Mouse (Mus musculus): ENCODE results near the gene Parvb.

Parvb gene

DNA sequence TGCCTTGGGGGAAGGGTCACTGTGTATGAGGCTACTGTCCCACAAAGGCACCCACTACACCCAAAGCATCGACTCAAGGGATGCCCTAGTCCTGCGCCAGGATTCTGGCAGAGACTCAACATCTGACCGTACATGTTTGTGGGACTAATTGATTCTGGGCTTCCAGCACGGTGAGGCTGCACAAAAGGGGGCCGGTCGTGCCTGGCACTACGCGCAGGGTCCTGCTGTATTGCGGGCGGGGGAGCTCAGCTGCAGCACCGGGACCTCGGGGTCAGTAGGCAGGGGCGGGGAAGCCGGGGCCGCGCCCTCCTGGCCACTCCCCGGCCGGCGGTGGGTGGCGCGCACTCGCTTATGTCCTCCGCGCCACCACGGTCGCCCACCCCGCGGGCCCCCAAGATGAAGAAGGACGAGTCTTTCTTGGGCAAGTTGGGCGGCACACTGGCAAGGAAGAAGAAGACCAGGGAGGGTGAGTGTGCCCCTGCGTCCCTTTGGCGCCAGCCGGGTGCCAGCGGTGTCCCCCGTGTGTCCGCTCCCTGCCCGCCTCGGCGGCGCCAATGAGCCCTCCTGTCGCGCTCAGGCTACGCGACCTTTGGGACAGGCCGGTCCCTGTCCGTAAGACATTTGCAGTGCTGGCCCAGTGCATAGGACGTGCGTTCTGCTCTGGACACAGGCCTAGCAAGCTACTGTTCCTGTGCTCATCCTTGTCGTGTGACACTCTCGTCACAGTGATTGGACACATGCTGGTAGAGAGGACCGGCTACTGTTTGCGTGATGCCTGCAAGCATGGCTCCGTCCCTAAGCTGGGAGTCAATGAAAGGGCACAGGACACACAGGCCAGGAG, at the start of gene Parvb:
TSS of gene Parvb (plus strand) at position 323 of the 841 bp plus-strand sequence.
- DNase-seq, result peak; percentile 66 to 74

DNA sequence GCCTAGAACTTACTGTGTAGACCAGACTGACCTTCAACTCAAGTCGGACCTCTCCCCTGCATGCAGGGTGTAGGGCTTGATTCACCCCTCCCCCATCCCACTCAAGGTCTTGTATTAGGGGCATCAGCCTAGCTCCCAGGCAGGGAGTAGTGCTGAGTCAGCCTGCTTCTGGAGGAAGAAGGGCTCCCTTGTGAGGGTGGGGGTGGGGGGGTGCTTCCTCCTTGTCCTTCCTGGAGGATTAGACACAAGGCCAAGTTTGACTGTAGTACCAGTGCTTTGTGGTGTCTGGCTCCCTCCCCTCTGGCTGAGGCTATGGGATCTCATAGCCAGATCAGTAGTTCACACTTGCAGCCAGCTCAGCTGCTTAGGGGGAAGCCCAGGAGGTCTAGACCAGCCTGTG, 47.9 kb upstream of the Parvb start:
- DNase-seq, result peak in 1 of 2 experiments; percentile 46

DNA sequence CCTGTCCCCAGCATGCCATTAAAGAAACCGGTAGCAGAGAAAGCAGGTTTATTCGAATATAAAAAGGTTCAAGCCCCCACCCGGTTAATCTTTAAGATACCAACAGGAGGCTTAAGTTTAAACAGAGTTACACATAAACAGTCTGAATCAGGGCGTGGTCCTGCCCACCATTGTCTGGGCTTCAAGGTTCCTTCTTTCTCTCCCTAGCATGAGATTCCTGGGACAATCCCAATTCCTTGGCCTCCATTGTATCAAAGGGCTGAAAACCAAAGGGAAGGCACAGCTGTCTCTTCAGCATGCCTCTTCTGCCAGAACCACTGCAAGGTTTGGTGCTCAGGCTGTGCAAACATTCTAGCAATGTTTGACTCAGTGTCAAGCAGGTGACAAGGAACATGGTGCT, 45.6 kb upstream of the Parvb start:
- DNase-seq, result no peak

DNA sequence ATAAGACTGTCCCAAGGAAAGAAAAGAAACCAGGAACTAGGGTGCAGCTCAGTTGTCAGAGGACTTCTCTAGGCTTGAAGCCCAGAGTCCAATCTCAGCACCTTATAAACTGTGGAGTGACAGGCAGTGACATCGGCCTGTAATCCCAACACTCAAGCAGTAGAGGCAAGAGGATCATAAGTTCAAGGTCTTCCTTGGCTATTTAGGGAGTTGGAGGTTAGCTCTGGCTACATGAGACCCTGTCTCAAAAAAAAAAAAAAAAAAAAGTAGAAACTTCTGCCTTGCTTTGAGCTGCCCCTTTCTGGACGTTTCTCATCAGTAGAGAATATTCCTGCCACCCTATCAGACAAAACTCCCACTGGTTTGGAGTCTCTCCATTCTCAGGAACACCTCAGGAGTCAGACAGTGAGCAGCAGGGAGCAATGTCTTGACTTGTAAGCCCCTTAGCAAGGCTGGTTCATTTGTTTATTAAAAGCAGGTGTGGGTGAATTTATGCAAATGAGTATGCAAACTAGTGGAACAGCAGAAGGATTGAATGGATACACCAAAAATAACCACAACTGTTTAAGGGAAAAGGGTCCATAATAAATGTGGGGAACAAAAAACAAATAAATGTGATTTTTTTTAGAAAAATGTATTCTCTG, 42.8 kb upstream of the Parvb start:
- no peak for DNase-seq

DNA sequence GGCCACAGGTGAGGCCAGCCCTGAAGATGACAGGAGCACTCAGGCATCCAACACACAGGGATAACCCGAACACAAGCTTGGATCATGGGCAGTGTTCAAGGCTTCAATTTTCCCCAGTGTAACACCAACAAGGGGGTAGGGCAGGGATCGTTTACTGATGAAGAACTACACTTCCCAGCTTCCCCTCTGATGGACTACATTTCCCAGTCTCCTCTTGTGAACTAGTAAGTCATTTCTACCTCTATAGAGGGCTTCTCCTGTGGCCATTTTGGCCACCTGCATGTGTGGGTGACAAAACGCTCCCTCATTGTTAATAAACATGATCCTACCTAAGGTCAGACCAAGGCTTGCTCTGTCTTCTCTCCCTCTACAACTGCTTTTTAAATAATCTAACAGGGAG, 42.0 kb upstream of the Parvb start:
- DNase-seq, result no peak

DNA sequence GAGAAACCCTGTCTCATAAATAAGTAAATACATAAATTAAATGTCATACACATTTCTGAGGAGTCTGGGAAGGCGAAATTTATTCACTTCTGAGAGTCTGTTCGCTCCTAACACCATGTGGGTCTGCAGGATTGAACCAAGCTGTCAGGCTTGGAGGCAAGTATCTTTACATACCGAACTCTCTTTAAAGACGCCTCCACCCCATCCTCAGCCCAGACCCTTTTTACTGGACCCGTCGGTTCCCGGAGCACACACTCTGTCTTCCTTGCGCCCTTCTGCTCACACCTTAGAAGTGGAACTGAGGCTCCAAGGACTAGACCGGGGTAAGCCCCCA, 40.2 kb upstream of the Parvb start:
- no peak for DNase-seq

DNA sequence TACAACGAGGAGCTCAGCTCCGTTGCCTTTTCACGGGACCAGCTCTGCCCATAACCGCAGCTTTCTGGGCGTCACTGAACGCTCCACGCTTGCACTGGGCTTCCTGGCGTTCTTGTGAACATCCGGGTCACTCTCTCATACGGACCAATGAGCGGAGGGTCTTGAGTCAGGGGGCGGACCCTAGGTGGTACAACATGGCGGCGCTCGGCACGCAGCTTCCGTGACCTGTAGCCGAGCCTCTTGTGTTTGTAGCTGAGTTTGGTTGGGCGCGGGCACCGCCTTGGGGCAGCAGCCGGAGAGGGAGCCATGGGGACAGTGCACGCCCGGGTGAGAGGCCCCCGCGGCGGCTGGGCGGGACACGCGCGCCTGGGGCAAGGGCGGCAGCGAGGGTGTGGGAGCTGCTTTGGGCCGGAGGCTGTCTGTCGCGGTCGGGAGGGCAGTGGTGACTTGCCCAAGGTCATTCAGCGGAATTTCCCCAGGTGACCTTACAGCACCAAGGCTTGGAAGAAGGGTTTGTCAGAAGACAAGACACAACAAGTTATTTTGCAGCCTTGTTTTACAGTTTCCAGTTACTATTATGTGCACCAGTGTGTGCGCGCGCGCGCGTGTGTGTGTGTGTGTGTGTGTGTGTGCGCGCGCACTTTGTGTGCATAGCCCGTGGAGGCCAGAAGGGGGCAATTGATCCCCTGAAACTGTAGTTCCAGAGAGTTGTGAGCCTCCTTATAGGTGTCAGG, 39.6 kb upstream of the Parvb start, which contains the start of gene Samm50:
TSS of gene Samm50 (plus strand) at position 184 of the 734 bp plus-strand sequence.
- peak; percentile 90 to 95 for DNase-seq

DNA sequence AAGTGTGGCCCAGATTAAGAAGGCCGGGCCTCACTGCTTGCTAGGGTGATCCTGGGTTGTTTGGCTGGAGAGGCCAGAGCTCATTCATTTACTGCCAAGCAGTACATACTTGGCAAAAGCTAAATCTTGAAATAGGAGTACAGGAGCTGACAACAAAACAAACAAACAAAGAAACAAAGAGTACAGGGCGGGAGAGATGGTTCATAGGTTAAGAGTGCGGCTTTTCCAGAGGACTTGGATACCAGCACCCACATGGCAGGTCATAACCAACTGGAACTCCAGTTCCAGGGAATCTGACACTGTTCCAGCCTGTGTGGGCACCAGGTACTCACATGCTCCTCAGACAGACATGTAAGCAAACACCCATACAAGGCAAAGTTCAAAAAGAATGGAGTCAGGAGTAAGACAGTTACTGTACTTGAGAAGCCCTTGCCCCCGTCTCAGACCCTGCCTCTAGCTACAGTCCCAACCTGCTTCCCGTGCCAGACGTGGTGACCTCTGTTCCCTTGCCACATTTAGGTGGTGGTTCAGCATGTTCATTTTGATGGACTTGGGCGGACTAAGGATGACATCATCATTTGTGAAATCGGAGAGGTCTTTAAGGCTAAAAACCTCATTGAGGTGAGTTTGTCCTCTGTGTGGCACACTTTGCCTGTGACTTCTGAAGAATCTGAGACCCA, 35.2 kb upstream of the Parvb start:
- no peak for DNase-seq

DNA sequence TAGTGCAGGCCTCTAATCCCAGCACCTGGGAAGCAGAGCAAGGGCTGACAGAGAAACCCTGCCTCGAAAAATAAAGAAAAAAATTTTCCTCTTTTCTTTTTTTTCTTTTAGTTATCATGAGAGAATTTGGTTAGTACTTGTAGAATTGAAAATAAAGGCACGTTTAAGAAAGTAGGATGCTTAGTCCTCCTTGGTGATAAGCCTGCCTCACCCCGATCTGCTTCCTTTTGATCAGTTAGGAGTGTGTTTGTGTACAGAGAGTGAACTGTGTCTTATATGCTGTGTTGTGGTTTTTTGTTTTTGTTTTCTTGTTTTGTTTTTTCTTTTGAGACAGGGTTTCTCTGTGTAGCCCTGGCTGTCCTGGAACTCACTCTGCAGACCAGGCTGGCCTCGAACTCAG, 24.5 kb upstream of the Parvb start:
- DNase-seq, result no peak

DNA sequence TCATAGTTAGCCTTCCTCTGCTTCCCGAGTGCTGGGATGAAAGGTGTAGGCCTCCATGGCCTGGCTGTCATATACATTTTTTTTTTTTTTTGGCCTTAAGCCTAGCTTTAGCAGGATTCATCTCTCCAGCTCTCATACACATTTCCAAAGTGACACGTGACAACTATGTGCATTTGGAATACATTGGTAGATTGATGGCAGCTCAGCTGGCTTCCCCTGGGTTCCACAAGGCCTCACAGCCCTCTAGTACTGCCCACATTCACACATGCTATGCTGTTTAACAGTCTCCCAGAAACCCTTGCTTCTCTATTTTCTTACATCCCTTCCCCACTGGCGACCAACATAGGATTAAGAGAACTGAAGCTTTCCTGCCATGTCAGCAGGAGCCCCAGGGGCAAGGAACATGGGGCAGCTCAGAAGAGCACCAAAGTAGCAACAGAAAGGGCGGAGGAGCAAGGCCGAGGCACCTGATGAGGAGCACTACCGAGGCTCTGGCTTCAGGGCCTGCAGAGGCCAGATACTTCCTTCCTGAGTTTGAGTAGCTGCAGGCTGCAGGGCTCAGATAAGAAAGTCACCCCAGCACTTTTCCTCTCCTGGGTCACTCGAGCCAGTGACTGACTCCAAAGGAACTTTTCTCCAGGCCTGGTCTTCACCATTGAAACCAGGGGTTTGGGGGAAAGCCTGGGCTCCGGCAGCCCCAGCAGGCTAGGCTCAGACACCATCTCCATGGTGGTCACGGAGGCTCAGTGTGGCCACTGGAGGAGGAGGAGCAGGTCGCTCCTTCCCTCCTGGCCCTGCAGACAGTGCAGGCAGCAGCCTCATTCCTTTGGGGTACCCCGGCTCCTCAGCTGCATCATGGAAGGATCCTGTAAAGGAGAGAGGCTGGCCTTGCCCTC, 22.1 kb upstream of the Parvb start:
- DNase-seq, result no peak

DNA sequence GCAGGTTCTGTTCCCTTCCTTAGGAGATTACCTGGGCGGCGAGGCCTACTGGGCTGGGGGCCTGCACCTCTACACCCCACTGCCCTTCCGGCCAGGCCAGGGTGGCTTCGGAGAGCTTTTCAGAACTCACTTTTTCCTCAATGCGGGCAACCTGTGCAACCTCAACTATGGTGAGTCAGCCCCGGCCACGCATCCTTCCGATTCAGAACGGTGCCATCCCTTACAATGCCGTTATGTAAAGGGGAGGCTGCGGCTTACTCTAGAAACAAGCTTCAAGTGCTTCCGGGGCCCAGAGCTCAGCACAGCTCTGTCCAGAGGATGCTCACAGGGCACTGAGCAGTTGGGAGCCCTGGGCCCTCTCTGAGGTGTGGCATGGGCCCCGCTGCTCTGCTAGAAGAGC, 21.4 kb upstream of the Parvb start:
- DNase-seq, result no peak

DNA sequence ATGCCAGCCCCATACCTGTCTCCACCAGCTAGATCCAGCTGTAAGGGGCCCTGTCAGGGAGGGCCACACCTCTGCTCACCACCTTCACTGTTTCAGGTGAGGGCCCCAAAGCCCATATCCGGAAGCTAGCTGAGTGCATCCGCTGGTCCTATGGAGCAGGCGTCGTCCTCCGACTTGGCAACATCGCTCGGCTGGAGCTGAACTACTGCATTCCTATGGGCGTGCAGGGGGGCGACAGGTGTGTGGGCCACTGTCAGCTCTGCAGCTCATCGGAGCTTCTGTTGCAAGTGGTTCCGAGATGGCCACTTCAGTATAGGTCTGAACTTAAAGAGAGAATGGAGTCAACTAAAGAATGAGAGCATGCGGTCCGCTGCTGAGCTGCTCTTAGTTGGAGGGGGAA, 20.9 kb upstream of the Parvb start:
- DNase-seq, result no peak

DNA sequence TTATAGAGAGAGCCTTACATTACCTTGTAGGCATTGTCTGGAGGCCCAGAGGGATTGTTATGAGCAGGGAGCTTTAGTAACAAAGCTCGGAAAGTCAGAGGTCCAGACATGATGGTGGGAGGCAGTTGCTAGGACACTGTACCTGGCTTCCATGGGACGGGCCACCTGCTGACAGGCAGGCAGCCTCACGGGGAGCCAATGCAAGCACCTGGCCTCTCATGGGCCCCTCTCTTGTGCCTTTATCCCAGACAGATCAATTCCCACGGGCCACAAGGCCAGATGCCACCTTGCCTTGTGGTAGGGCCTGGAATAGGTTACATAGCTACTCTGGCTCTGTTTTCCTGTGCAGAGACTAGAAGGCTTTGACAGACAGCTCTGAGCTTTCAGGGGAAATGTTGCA, 20.3 kb upstream of the Parvb start:
- no peak for DNase-seq

DNA sequence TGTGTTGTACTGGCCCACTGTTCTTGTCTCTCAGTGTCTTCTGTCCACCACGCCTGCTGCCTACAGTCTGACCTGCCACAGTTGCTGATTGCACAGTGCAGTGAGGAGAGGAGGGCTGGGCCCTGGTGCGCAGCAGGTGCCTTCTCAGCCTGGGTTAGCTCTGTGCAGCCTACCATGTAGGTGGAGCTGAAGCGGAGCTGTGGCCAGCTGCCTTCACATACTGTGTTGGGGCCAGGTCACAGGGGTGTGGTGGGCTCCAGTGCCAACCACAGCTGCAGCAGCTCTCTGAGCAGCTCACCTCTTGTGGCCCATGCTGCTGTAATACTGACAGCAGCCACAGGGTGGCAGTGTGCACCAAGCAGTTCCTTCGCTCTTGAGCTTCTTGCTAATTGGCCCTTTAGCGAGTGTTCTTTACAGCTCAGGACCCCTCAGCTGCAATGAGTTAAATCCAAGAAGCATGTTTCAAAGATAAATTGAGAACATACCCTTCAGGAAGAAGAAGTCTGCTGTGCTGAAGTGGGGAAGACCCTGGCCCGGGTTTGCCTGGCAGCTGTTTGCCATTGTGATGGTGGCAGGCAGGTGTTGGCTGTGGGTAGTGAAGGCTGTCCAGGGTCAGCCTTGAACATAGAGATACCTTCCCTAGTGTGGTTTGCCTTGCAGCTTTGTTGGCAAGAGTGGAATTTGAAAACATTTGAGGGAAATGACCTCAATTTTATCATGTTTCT, 19.6 kb upstream of the Parvb start:
- peak; percentile 93 to 94 for DNase-seq

DNA sequence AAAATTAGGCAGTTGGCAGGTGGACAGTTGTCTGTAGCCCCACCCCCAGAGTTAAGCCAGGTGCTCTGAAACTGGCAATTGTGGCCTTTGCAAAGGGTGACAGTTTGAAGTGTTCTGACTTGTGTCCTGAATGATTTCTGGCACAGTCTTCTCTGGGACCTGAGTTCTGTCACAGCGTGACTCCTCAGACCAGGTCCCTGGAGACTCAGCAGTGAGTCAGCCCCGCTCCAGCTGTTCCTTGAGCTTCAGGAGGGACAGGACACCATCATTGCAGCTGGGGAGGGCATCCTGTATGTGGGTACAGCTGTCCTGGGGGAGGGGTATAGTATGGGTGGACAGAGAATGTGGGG, 19.1 kb upstream of the Parvb start:
- DNase-seq, result no peak

DNA sequence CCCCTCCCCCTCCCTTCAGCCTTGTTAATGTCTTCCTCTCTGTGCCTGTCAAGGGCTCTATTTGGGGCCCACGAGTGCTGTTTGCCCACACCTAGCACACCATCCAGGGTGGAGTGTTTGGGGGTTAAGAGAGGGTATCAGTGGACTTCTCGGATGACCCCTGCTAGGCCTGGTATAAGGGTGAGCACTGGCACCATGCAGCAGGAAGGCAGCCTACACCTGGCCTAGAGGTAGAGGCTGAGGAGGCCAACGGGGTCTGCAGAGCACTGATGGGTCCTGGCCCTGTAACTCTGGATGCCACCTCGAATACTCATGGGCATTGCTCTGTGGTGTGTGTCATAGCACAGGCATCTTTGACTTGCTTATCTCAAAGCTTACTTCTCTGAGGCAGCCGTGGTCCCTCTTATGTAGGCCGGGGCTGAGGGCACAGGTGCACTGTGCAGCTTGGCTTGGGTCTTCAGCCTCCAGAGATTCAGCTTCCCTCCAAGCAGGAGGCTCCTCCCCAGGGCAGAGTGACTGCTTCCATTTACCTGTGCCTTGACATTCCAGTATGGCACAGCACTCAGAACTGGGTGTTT, 18.6 kb upstream of the Parvb start:
- no peak for DNase-seq

DNA sequence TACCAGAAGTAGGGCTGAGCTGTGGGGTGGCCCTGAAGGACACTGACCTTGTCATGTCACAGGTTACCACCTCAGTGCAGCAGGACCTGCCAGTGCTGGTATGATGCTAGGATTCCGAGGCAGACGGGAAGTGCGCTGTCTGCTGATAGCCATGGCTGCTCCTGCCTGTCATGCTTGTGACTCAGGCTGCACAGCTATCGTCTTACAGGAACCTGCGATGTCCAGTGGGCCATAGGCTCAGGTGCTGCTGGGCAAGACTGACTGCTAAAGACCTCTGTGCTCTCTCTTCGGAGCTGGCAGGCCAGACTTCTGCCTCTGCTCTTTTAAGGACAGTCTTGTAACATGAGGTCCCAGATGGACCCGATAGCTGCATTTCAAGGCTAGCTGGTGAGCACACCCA, 17.4 kb upstream of the Parvb start:
- DNase-seq, result no peak

DNA sequence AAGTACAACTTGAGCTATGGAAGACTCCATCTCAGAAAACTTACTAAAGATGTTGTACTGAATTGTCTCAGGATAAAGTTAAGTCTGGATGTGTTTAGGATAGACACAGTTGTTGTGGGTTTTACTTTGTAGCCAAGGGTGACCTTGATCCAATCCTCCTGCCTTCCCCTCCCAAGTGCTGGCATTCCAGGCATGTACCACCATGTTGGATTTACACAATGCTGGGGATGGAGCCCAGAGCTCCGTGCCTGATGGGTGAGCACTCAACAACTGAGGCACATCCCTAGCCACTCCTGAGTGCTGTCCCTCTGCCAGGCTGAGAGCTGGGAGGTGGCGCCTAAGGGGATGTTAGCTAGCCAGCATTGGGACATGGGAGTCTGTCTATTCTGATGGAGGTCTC, 16.6 kb upstream of the Parvb start:
- DNase-seq, result no peak

DNA sequence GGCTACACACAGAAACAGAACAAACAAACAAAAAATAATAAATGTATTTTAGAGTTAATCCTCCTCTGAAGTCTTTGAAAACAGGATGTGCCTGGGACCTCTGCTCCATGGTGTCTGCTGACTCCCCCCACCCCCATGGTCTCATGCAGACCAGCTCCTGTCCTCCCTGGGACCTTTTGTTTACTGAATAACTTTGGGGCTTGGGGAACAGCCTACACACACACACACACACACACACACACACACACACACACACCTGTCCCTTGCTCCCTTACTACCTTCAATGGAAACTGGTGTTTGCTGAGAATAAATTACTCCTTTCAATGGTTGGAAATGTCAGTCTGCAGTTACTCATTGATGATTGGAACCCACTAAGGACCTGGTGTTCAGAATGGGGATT, 15.8 kb upstream of the Parvb start:
- DNase-seq, result peak; percentile 48 to 68

DNA sequence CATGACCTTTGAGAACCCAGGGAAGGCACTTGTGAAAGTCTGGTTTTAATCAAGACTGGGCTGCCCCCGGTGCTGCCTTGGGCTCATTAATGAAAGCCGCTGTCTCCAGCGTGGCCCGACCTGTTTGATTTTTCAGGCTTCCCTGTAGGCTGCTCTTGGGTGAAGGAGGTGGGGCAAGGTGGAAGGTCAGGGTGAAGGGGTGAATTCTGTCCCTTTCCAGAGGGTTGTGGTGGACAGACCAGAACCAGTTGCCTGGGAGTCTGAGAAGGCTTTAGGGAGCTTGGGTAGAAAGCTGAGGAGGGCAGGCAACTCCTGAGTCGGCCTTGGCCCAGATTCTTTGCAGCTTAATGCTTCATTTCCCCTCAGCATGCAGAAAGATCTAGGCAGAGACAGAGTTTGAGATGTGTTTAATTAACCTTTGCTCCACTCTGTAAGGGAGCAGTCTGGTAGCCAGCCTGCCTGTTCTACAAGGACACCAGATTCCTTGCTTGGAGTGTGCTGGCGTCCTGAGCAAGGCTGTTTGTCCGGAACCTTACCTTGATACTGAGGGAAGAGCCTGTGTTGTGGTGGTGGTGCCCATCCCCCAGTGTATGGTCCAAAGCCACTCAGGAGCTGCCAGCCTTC, 15.3 kb upstream of the Parvb start:
- DNase-seq, result peak; percentile 49 to 67

All from kidney, postnatal 4 days (tissue).